Mouse (Mus musculus) layer of hippocampus, adult 2 months (tissue): ENCODE measurements around the gene Rdh5. TPM values are rescaled to one million over a fixed set of nuclear protein-coding genes. Genes with fewer than 3 reads are reported as not detected.

ENCODE experiments used
- DNase-seq, 2 experiments: peaks; one replicate each; pipeline ENCODE4 v3.0.0; 2022; ENCODE audit warnings: low spot score in 2 of 2
- H3K27ac ChIP-seq: fragments of 200-600 bp; 2 replicates; pipeline ENCODE4 v1.8.1; 2022
- H3K4me3 ChIP-seq: fragments of 200-600 bp; 2 replicates; pipeline ENCODE4 v1.8.1; 2022; ENCODE audit warnings: mild to moderate bottlenecking
- CTCF ChIP-seq: fragments of 200-600 bp; conservative IDR thresholded peaks from 2 replicates; pipeline ENCODE4 v1.8.1; 2022; ENCODE audit warnings: antibody characterized with exemption, mild to moderate bottlenecking, moderate library complexity
- total RNA-seq, 2 experiments: library from RNA; stranded (reverse); gene quantifications; 2 replicates each; pipeline ENCODE4 v1.2.3; 2021

Rdh5 gene
- total RNA-seq, 2 experiments from 2014 or later: 4.3 to 8.4 TPM

DNA sequence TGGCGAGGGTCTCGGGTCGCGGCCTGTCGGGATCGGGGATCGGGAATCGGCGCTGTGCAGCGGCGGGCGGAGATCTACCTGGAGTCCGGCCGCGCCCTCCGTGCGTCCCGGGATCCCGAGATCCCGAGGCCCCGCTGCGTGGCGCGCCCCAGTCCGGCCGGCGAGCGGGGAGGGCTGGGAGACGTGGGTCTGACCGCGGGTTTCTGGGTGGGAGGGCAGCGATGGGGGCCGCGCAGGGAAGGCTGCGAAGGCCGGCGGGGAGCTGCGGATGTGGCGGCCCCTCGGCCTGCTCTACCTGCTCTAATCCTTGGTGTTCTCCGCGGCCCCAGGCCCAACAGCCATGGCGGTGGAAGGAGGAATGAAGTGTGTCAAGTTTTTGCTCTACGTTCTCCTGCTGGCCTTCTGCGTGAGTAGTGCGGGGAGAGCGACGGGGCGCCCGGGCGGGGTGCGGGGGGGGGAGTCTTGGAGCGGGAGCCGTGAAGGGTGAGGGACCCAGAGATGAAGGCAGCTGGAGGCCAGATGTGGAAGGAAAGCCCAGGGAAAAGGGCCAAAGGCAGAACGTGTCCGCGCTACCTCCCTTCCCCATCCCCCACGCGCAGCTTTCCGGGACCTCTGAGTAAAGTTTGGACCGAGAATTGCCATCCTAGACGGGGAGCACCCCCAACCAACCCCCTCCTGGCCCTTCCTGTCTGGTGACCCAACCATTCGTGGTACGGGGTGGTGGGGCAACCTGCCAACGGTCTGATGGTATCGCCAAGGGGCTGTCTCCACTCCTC lies 12.4 kb downstream of the Rdh5 start:
- Histone ChIP-seq H3K27ac (peak overlapping the region; percentile 98), H3K4me3 (peak overlapping the region; percentile 74)
- no peak for TF ChIP-seq CTCF
- peak in 1 of 2 experiments; percentile 48 for DNase-seq

DNA sequence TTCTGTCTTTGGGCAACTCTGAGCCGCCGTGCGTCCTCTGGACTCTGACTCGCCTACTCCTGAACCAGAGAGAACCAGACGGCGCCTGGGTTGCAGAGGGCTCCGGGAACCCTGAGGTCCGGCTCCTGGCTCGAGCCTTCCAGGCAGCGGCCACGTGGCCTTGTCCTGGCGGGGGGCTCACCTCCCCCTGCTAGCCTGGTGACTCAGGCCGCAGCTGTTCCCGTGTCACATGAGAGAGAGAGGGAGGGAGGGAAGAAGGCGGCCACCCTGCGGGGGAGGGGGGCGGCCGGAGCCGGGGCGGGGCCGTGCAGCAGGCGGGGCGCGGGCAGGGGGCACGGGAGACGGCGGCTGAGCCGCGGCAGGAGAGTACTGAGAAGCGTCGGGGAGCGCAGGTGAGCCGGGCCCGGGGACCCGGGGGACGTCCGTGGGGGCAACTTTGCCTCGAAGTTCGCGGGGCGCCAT lies 13.1 kb downstream of the Rdh5 start:
- no peak for TF ChIP-seq CTCF
- Histone ChIP-seq H3K27ac (peak overlapping the region; percentile 98), H3K4me3 (peak overlapping the region; percentile 74)
- peak; percentile 65 to 78 for DNase-seq

DNA sequence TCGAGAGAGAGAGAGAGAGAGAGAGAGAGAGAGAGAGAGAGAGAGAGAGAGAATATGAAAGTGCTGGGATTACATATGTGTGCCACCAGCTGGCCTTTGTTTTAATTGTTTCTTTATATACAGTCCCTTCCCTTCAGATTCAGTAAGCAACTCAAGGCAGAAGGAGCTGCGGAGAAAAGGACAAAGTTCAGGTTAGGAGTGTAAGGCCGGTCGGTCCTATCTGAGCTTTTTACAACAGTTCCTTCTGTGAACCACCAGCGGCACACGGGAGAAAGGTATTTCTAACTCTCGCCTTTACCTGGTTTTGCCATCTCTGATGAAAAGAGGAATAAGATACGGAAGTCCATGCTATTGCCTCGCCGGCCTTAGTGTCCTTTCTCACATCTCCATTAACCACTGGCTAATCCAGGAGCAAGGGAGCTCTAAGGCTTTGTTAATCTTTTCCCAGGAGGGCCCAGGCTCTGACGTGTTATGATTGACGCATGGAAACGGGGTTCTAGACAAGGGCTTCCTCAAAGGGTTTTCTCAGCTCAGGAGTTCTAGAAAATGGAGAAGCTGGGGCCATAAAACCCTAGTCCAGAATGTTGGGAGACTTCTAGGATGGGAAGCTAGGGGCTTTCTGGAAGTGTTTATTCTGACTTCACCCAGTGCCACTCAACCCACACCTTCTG lies 13.8 kb downstream of the Rdh5 start:
- no peak for TF ChIP-seq CTCF
- peak overlapping the region; percentile 98 for H3K27ac ChIP-seq
- H3K4me3 ChIP-seq: peak overlapping the region; percentile 74
- DNase-seq: no peak

DNA sequence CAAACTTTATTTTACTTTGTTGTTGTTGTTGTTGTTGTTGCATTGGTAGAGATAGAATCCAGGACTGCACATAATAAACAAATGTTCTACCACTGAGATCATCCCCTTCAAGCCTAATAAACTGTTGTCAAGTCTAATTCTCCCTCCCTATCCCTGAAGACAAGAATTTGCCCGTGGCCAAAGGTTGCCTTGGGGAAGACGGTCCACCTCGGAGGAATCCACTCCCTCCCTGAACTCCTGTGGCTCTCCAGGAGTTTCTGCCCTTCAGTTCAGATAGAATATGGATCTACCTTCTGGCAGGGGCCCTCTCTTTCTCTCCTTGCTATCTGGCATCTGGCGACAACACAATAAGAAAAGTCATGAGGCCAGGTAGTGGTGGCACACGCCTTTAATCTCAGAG lies 17.9 kb downstream of the Rdh5 start:
- no peak for DNase-seq
- no peak overlapping the region for H3K27ac ChIP-seq
- TF ChIP-seq CTCF: no peak
- no peak overlapping the region for H3K4me3 ChIP-seq

DNA sequence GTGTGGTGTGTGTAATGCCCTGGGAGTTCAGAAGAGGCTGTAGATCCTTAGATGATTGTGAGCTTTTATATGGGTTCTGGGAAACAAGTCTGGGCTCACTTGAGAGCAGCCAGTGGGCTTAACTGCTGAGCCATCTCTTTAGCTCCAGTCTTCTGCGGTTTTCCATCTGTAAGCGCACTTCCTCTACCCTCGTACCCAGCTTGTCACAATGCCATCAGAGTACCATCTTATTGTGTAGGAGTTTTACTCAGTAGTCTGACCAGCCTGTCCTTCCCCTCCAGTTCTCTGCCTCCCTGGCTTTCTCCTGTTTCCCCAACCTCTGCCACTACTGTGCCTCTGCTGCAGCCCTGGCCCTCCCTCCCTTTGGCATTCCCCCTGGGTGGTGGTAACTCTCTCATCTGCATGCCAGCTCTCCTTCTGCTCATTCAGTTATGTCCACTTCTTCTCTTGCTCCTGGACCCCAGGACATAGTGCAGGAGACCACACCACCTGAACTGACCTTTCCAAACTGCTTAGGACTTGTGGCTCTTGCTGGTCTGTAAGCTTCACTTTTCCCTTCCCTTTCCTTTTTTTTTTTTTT lies 20.2 kb downstream of the Rdh5 start:
- TF ChIP-seq CTCF: no peak
- no peak overlapping the region for H3K27ac ChIP-seq
- no peak for DNase-seq
- no peak overlapping the region for H3K4me3 ChIP-seq

DNA sequence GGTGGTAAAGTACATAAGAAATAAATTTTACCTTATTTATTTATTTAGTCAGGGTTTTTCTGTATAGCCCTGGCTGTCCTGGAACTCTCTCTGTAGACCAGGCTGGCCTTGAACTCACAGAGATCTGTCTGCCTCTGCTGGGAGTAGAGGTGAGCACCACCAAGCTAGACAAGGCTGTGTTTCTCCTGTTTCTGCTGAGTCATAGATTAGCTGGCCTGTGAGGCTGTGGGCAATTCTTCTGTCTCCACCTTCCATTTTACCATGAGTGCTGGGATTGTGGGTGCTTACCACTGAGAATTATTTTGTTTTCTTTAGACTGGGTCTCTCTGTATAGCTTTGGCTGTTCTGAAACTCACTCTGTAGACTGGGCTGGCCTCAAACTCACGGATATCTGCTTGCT lies 21.3 kb downstream of the Rdh5 start:
- Histone ChIP-seq H3K4me3 (no peak overlapping the region), H3K27ac (no peak overlapping the region)
- DNase-seq: no peak
- TF ChIP-seq CTCF: no peak

DNA sequence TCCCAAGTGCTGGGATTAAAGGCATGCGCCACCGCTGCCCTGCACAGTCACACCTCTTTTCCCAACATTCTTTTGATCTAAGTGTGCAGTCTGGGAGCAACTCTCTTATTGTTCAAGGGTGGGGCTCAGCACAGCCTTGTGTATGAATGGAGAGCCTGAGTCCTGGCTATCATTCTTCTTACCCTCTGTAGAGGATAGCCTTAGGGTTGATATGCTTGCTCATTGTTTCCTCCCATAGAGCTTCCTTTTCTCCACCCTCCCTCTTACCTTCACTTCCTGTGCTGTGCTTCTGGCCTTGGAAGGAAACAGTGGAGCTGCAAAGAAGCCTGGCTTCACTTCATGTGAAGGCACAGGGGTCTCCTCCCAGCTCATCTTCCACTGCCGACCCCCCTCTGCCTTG lies 22.0 kb downstream of the Rdh5 start, which contains the start of gene Cd63:
Gene Cd63, plus strand, starts transcription at position 292 of the 400 bp plus-strand sequence.
- no peak within 1 kb of the TSS for H3K4me3 ChIP-seq
- no peak for TF ChIP-seq CTCF
- H3K27ac ChIP-seq: no peak within 1 kb of the TSS
- DNase-seq: no peak

DNA sequence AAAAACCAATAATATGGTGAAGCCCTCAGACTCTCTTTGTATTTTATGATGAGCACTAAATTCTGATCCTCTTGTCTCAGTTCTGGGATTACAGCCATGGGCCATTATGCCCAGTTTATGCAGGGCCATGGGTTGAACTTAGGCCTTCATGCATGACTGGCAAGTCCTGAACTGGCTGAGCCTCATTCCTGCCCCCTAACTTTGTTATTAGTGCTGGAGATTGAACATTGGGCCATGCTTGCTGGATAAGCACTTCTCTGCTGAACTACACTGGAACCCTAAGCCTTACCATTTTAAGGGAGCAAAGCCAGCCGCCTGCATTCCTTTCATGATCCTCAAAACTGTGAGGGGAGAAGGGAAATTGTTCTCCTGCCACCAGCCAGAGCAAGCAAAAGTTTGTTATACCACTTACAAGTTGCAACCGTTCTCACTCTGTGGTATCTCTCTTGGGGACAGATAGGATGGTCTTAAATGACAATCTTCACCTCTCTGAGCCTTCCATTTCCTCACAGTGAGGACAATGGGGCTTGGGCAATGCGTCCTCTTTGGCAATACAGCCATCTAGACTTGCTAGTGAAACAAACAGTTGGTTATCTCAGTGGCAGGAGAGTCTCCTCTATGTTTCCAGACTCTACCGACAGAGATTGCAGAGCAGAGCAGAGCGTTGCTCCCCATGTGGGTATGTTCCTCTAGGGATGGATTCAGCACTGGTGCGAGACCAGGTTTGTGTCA lies 22.8 kb downstream of the Rdh5 start:
- Histone ChIP-seq H3K27ac (no peak overlapping the region), H3K4me3 (no peak overlapping the region)
- no peak for TF ChIP-seq CTCF
- DNase-seq: no peak

DNA sequence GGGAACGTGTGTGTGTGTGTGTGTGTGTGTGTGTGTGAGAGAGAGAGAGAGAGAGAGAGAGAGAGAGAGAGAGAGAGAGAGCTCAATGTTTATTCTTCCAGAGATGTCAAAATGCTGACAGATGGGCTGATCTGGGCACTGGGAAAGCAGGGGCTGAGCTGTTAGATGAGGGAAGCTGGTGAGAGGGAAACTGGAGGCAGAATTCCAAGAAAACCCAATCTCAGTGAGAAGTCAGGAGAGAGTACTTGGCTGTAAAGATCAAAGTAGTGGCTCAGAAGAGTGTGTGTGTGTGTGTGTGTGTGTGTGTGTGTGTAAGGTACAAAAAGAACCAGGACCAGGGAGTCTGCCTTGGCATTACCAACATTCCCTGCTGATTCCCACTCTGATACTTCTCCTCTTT lies 25.2 kb downstream of the Rdh5 start:
- 0 out of 2 replicates have a peak overlapping the region, but pooled peaks have one; percentile 23 for H3K27ac ChIP-seq
- H3K4me3 ChIP-seq: no peak overlapping the region
- TF ChIP-seq CTCF: no peak
- peak in 1 of 2 experiments; percentile 64 for DNase-seq

DNA sequence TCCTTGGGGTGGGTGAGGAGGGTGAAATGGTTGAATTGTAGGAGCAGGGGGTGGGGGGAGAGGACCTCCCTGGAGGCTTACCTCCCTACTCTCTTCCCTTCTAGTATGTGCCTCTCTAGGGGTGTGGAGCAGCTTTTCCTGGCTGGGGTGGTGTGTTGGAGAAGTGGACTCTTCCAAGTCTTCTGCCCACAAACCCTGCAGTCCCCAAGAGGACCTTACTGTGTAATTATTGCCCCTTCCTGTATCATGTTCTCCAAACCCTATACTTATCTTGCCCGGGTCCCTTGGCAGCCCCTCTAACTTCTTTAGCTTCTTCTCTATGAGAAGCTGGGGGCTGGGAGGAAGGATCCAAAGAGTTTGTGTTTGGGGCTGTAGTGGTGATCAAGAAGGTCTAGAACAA lies 25.9 kb downstream of the Rdh5 start:
- peak overlapping the region; percentile 34; the same call in 1 of the 2 replicates for H3K4me3 ChIP-seq
- DNase-seq: no peak
- H3K27ac ChIP-seq: peak overlapping the region; percentile 85
- no peak for TF ChIP-seq CTCF

DNA sequence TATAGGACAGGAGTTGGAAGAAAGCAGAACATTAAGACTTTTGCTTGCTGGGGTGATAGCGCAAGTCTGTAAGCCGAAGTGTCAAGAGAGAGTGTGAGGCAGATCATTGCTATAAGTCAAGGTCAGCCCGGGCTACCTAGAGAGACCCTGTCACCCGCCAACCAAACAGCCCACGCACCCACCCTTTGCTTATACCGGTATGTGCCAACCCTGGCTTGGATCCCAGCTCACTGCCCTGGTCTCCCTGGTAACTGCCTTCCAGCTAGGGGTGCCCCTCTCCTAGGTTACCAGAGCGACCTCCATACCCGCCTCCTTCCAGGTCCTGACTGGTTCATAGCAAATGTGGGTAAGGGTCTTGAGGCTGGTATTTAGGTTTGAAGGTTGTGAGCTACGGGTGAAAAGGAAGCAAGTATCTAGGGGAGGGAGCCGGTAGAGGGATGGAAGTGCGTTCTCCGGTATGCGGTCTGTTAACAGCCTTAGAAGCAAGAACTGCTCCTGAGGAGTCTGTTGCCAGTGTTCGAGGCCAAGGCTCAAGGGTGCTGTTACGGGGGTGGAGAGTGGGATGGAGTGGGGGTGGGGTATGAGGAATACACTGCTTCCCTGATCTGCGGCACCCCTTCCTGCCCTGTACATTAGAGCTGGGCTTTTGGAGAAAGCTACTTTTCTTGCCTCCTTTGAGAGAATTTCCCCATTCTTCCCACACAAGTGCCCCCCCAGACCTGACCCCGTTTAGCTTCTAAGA lies 26.6 kb downstream of the Rdh5 start:
- peak; percentile 68 to 69 for DNase-seq
- H3K4me3 ChIP-seq: peak overlapping the region; percentile 34
- peak overlapping the region; percentile 85 for H3K27ac ChIP-seq
- no peak for TF ChIP-seq CTCF

DNA sequence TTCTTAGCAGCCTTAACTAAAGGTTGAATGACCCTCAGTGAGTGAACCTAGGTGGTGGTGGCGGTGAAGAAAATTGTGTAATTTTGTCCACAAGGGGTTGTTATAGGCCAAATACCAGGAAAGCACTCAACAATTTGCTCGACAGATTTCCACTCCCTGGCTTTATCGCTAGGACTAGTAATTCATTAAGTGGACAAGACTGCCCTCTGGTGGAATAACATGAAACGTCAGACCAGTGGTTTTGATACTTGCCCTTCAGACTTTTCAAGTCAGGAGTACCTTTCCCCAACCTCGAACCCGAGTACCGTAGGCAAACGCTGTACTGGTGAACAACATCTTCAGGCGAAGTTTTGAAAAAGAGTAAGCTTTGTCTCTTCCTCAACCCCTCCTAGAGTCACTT lies 27.3 kb downstream of the Rdh5 start:
- Histone ChIP-seq H3K27ac (peak overlapping the region; percentile 85), H3K4me3 (peak overlapping the region; percentile 34)
- peak; percentile 88 for TF ChIP-seq CTCF
- DNase-seq: peak; percentile 78 to 87
